Mouse (Mus musculus): Measurements from ENCODE around the gene Elmo1.

The Elmo1 gene

GRCm38 (mm10) chr13:20157059-20157458 is 66.7 kb downstream of the Elmo1 start:
- DNase-seq (ENCODE audit: low spot score): no peak

GRCm38 (mm10) chr13:20157529-20157928 is 67.1 kb downstream of the Elmo1 start:
- no peak for DNase-seq (ENCODE audit: low spot score)

- DNase-seq (ENCODE audit: low spot score): no peak
Observed at GRCm38 (mm10) chr13:20163339-20163954, 73.1 kb downstream of the Elmo1 start.

- no peak for DNase-seq (ENCODE audit: low spot score)
Observed at GRCm38 (mm10) chr13:20164837-20165236, 74.4 kb downstream of the Elmo1 start.

GRCm38 (mm10) chr13:20173987-20174654 is 83.7 kb downstream of the Elmo1 start:
- no peak for DNase-seq (ENCODE audit: low spot score)

DNA sequence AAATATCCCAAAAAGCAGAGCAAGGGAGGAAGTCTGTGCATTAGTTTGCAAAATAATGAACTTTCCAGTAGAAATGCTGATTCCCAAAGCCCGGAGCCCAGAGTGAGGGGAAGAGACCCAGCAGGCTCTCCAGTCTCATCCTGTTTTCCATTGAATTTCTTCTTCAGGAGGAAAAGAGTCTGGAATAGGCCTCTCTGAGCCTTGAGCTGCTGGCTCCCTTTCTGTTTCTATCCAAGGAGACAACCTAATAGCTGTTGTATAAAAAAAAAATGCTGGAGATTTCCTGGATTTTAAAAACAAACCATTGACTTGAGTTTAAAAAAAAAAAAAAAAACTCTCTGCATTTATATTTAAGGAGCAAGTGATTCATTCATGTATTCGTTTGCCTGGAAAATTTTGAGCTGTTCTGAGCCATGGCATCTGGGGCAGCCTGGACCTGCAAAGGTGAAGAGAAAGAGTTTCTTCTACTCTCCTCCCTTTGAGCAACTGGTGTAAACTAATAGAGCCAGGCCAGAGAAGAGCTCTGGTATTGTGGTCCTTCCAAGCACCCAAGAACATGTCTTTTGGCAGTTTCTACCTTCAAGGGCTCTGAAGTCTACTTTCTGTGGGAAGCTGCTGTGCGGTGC is 84.4 kb downstream of the Elmo1 start:
- no peak for DNase-seq (ENCODE audit: low spot score)

DNA sequence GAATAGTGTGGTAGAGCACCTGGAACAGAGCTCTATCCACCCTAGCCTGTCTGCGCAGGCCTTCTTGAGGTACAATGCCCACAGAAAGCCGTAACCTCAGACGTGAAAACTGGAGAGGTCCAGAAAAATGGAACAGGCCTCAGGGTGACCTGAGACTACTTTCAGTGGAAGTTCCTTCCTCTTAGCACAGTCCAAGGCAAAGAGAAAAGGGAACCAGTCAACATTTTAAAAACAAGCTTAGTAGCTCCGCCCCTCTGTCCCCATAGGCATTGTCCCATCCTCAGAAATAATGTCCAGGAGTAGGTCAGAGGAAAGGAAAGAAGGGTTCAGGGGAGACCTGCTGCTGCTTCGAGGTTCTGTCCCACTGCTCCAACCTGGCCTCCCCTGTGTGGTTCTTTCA is 90.3 kb downstream of the Elmo1 start:
- DNase-seq (ENCODE audit: low spot score): no peak

- no peak for DNase-seq (ENCODE audit: low spot score)
Observed at GRCm38 (mm10) chr13:20181321-20181720, 90.9 kb downstream of the Elmo1 start.

DNA sequence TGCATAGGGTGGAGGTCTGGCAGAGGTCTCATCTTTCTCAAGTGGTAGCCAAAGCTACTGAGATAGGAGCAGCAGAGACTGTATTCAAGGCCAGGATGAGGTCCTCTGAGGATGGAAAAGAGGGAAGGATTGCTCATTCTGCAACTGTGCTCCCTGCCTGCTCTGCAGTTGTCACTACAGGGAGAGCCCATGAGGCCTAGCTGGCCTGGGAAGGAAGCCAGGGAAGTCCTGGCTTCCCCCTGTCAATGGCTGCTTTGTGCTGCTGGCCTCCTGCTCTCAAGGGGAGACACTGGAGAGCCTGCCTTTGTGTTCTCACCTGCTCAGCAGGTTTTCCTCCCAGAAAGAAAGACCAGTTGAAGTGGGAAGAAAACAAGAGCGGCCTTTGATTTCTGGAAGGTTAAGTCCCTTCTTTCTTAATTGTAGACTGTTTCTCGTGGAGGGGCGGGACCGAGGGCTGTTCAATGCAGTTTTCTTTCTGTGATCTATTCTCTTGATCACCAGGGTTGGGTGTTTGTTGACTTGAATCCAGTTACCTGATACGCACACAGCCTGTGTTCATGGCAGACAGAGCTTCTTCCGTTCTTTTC is 91.9 kb downstream of the Elmo1 start:
- DNase-seq (ENCODE audit: low spot score): no peak

- DNase-seq (ENCODE audit: low spot score): peak; percentile 44
Observed at GRCm38 (mm10) chr13:20183512-20184238, 93.3 kb downstream of the Elmo1 start.

- no peak for DNase-seq (ENCODE audit: low spot score)
Observed at GRCm38 (mm10) chr13:20184239-20185033, 94.0 kb downstream of the Elmo1 start.

- no peak for DNase-seq (ENCODE audit: low spot score)
Observed at GRCm38 (mm10) chr13:20185034-20185846, 94.8 kb downstream of the Elmo1 start.

- no peak for DNase-seq (ENCODE audit: low spot score)
Observed at GRCm38 (mm10) chr13:20185847-20186213, 95.4 kb downstream of the Elmo1 start.

DNA sequence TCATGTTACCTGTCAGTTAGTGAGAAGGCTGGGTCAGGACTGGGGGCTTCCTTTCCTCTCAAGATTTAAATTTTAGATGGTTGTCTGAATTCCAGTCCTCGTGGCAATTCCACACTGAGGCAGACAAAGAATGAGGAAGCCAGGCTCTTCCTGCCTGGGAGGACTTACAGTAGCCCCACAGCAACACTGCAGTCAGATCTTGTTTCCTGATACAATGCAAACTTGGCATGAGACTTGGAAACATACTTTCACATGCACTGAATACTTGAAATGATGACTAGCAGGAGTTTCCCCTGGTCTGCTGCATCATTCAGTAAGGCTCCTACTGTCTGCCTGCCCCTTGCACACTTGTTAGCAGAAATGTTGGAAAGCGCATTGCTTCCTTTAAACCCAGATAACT is 97.3 kb downstream of the Elmo1 start:
- no peak for DNase-seq (ENCODE audit: low spot score)

GRCm38 (mm10) chr13:20192009-20192584 is 101.7 kb downstream of the Elmo1 start:
- no peak for DNase-seq (ENCODE audit: low spot score)

GRCm38 (mm10) chr13:20200582-20200981 is 110.2 kb downstream of the Elmo1 start:
- no peak for DNase-seq (ENCODE audit: low spot score)

- no peak for DNase-seq (ENCODE audit: low spot score)
Observed at GRCm38 (mm10) chr13:20202617-20203016, 112.2 kb downstream of the Elmo1 start.

- no peak for DNase-seq (ENCODE audit: low spot score)
Observed at GRCm38 (mm10) chr13:20204165-20204564, 113.8 kb downstream of the Elmo1 start.

- DNase-seq (ENCODE audit: low spot score): no peak
Observed at GRCm38 (mm10) chr13:20205007-20205745, 114.8 kb downstream of the Elmo1 start.

- no peak for DNase-seq (ENCODE audit: low spot score)
Observed at GRCm38 (mm10) chr13:20205746-20206145, 115.3 kb downstream of the Elmo1 start.
